Mouse (Mus musculus): ENCODE measurements around the gene Acad8.

- no peak for TF ChIP-seq CTCF (IDR thresholded peaks at IDR 0.05; ENCODE audit: borderline replicate concordance, insufficient read depth, low read length)
- peak; percentile 91 for TF ChIP-seq POLR2A (IDR thresholded peaks at IDR 0.05; ENCODE audit: low read depth, low read length)
Measured at GRCm38 (mm10) chr9:27029828-27030762, 30.7 kb upstream of the Acad8 start, which contains the start of the genes Vps26b and Ncapd3.

All from embryonic fibroblast, embryonic 13.5 days (primary cell).